Mouse (Mus musculus): Measurements from ENCODE around the gene Ddhd1. TPM values are rescaled to one million over a fixed set of nuclear protein-coding genes. Genes with fewer than 3 reads are reported as not detected.

Ddhd1 gene
- polyA plus RNA-seq, 1 experiment from 2014 or later = 6.7 TPM

GRCm38 (mm10) chr14:45644202-45644601 lies 13.7 kb downstream of the Ddhd1 start:
- Histone ChIP-seq H3K9me3 (no peaks in the 10 kb centered on the region), H3K9ac (0 out of 2 replicates have a peak overlapping the region, but pooled peaks have one; percentile 54), H3K4me1 (peaks cover 69% of the 10 kb centered on the region), H3K4me3 (no peak overlapping the region), H3K4me2 (peak overlapping the region; percentile 53), H3K36me3 (no peaks in the 10 kb centered on the region), H3K27me3 (replicated peaks) (no peaks in the 10 kb centered on the region), H3K27ac (replicated peaks) (no peak overlapping the region)
- ATAC-seq (ENCODE audit: extremely low read depth, insufficient number of reproducible peaks, low FRiP score, low TSS enrichment) = no peak
- 57% methylated on average over 7 of the region's 7 CpGs for WGBS

- H3K4me3 ChIP-seq = no peak overlapping the region
- no peaks in the 10 kb centered on the region for H3K9me3 ChIP-seq
- H3K27ac ChIP-seq (replicated peaks) = no peak overlapping the region
- ATAC-seq (ENCODE audit: extremely low read depth, insufficient number of reproducible peaks, low FRiP score, low TSS enrichment) = no peak
- WGBS = 45% methylated on average over 3 of the region's 3 CpGs
- H3K4me2 ChIP-seq = peak overlapping the region; percentile 53
- H3K36me3 ChIP-seq = no peaks in the 10 kb centered on the region
- no peak overlapping the region for H3K9ac ChIP-seq
- peaks cover 65% of the 10 kb centered on the region for H3K4me1 ChIP-seq
- H3K27me3 ChIP-seq (replicated peaks) = no peaks in the 10 kb centered on the region
These were observed 14.5 kb downstream of the Ddhd1 start for GRCm38 (mm10) chr14:45643461-45643860.

DNA sequence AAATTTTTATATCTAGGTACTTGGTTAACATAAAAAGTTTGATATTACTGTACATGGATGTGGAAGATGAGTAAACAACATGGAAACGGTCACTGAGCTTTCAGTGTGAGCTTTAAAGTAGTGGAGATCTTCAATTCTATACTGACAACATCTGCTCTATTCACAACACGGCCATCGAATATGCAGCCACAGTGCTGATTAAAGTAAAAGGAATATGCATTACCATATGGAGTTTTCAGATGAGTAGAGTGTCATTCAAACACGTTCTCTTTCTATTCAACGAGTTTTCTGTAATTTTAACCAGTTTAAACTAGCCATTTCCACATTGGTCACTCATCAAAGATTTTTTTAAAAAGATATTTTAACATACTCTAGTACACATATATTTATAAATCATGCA lies 15.1 kb downstream of the Ddhd1 start:
- H3K4me3 ChIP-seq = no peak overlapping the region
- H3K27ac ChIP-seq (replicated peaks) = no peak overlapping the region
- H3K36me3 ChIP-seq = no peaks in the 10 kb centered on the region
- 89% methylated on average over 5 of the region's 5 CpGs for WGBS
- ATAC-seq (ENCODE audit: extremely low read depth, insufficient number of reproducible peaks, low FRiP score, low TSS enrichment) = no peak
- H3K9ac ChIP-seq = no peak overlapping the region
- no peaks in the 10 kb centered on the region for H3K9me3 ChIP-seq
- H3K4me1 ChIP-seq = peaks cover 65% of the 10 kb centered on the region
- no peaks in the 10 kb centered on the region for H3K27me3 ChIP-seq (replicated peaks)
- H3K4me2 ChIP-seq = no peak overlapping the region

DNA sequence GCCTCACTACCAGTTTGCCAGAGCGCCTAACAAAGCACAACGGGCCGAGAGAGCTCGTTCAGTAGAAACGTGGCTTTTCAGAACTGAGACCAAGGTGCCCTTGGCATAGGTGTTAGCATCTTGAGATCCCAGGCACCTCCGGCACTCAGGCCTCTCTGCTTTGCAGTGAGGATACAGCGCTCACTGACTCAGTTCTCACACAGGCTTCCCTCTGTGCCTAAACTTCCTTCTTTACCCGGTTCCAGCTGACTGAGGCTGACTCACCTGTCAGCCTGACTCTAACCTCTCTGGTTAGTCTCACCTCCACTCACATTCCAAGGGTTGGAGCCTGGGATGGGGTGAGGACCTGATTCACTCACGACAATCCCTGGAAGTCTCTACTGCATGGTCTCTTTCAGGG lies 15.7 kb downstream of the Ddhd1 start:
- 58% methylated on average over 9 of the region's 9 CpGs for WGBS
- Histone ChIP-seq H3K9me3 (no peaks in the 10 kb centered on the region), H3K9ac (no peak overlapping the region), H3K4me1 (peaks cover 65% of the 10 kb centered on the region), H3K27ac (replicated peaks) (no peak overlapping the region), H3K36me3 (no peaks in the 10 kb centered on the region), H3K27me3 (replicated peaks) (no peaks in the 10 kb centered on the region), H3K4me2 (no peak overlapping the region), H3K4me3 (no peak overlapping the region)
- ATAC-seq (ENCODE audit: extremely low read depth, insufficient number of reproducible peaks, low FRiP score, low TSS enrichment) = no peak

DNA sequence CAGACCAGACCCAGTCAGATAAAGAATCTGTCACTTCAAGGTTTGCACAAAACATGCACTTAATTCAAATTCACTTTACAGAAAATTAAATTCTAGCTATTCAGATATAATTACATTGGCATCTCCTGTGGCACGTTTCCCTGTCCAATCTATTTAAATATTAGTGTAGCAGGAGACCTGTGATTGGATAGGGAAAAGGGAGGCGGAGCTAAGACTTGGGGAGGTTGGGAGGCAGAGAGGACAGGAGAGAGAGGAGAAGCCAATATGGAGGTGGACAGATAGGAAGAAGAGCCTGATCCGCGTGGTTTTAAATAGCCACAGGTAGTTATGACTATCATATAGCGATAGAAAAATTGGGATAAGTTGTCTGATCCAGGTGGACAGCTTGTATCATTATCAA lies 19.2 kb downstream of the Ddhd1 start:
- 70% methylated on average over 5 of the region's 5 CpGs for WGBS
- no peak for ATAC-seq (ENCODE audit: extremely low read depth, insufficient number of reproducible peaks, low FRiP score, low TSS enrichment)
- H3K4me3 ChIP-seq = no peak overlapping the region

DNA sequence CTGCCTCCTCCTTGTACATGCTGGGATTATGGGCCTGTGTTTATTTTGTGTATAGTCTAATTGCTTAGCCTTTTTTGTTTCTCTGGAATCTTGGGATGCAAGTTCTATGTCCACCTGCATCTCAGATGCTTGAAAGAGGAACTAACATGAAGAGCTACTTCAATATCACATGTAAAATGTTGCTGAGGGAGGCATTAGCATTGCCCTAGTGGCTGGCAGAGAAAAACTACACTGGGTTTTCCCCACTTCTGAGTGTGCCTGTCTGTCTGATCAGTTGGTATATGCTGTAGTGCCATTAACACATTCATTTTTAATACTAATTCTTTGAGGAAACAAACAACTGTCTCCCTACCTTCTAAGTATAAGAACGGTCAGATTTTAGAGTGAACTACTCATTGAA lies 22.4 kb downstream of the Ddhd1 start:
- Histone ChIP-seq H3K36me3 (no peaks in the 10 kb centered on the region), H3K4me2 (no peak overlapping the region), H3K9ac (no peak overlapping the region), H3K4me3 (no peak overlapping the region), H3K27ac (replicated peaks) (no peak overlapping the region), H3K27me3 (replicated peaks) (no peaks in the 10 kb centered on the region), H3K9me3 (no peaks in the 10 kb centered on the region), H3K4me1 (peaks cover 48% of the 10 kb centered on the region)
- 91% methylated on average over 1 of the region's 1 CpGs for WGBS
- ATAC-seq (ENCODE audit: extremely low read depth, insufficient number of reproducible peaks, low FRiP score, low TSS enrichment) = no peak

More for the DNA sequence above, 19.2 kb downstream of the Ddhd1 start:
- Histone ChIP-seq H3K9me3 (no peaks in the 10 kb centered on the region), H3K9ac (no peak overlapping the region), H3K4me2 (no peak overlapping the region), H3K4me1 (peaks cover 54% of the 10 kb centered on the region), H3K36me3 (no peaks in the 10 kb centered on the region), H3K27ac (replicated peaks) (no peak overlapping the region), H3K27me3 (replicated peaks) (no peaks in the 10 kb centered on the region)

GRCm38 (mm10) chr14:45632756-45633537 lies 25.0 kb downstream of the Ddhd1 start:
- H3K27me3 ChIP-seq (replicated peaks) = no peaks in the 10 kb centered on the region
- H3K27ac ChIP-seq (replicated peaks) = no peak overlapping the region
- no peaks in the 10 kb centered on the region for H3K9me3 ChIP-seq
- no peaks in the 10 kb centered on the region for H3K36me3 ChIP-seq
- WGBS = 84% methylated on average over 4 of the region's 4 CpGs
- no peak overlapping the region for H3K4me2 ChIP-seq
- H3K9ac ChIP-seq = no peak overlapping the region
- ATAC-seq (ENCODE audit: extremely low read depth, insufficient number of reproducible peaks, low FRiP score, low TSS enrichment) = no peak
- no peak overlapping the region for H3K4me3 ChIP-seq
- H3K4me1 ChIP-seq = peaks cover 44% of the 10 kb centered on the region

- peak overlapping the region; percentile 55 for H3K27ac ChIP-seq (replicated peaks)
- H3K4me2 ChIP-seq = no peak overlapping the region
- no peaks in the 10 kb centered on the region for H3K9me3 ChIP-seq
- H3K4me3 ChIP-seq = no peak overlapping the region
- H3K36me3 ChIP-seq = peaks cover 5% of the 10 kb centered on the region; the same call in 1 of the 2 replicates
- H3K9ac ChIP-seq = no peak overlapping the region
- H3K4me1 ChIP-seq = peaks cover 31% of the 10 kb centered on the region
- WGBS = 30% methylated on average over 5 of the region's 5 CpGs
- H3K27me3 ChIP-seq (replicated peaks) = no peaks in the 10 kb centered on the region
- no peak for ATAC-seq (ENCODE audit: extremely low read depth, insufficient number of reproducible peaks, low FRiP score, low TSS enrichment)
These were observed 27.4 kb downstream of the Ddhd1 start for GRCm38 (mm10) chr14:45630544-45630943.

GRCm38 (mm10) chr14:45629938-45630337 lies 28.0 kb downstream of the Ddhd1 start:
- H3K27ac ChIP-seq (replicated peaks) = peak overlapping the region; percentile 66
- H3K4me3 ChIP-seq = no peak overlapping the region
- H3K9ac ChIP-seq = no peak overlapping the region
- 20% methylated on average over 1 of the region's 1 CpGs for WGBS
- H3K4me1 ChIP-seq = peaks cover 31% of the 10 kb centered on the region
- peaks cover 7% of the 10 kb centered on the region; the same call in 1 of the 2 replicates for H3K36me3 ChIP-seq
- no peak for ATAC-seq (ENCODE audit: extremely low read depth, insufficient number of reproducible peaks, low FRiP score, low TSS enrichment)
- H3K27me3 ChIP-seq (replicated peaks) = no peaks in the 10 kb centered on the region
- no peaks in the 10 kb centered on the region for H3K9me3 ChIP-seq
- H3K4me2 ChIP-seq = peak overlapping the region; percentile 5; the same call in 1 of the 2 replicates

- ATAC-seq (ENCODE audit: extremely low read depth, insufficient number of reproducible peaks, low FRiP score, low TSS enrichment) = no peak
- H3K36me3 ChIP-seq = peaks cover 46% of the 10 kb centered on the region
- H3K4me3 ChIP-seq = no peak overlapping the region
- H3K4me1 ChIP-seq = peaks cover 52% of the 10 kb centered on the region
- no peak overlapping the region for H3K4me2 ChIP-seq
- no peaks in the 10 kb centered on the region for H3K9me3 ChIP-seq
- H3K27me3 ChIP-seq (replicated peaks) = no peaks in the 10 kb centered on the region
- H3K9ac ChIP-seq = no peak overlapping the region
- WGBS = 58% methylated on average over 6 of the region's 6 CpGs
- peak overlapping the region; percentile 56 for H3K27ac ChIP-seq (replicated peaks)
These were observed 39.6 kb downstream of the Ddhd1 start for GRCm38 (mm10) chr14:45618351-45618750.

GRCm38 (mm10) chr14:45616526-45616925 lies 41.4 kb downstream of the Ddhd1 start:
- H3K9me3 ChIP-seq = no peaks in the 10 kb centered on the region
- 92% methylated on average over 5 of the region's 5 CpGs for WGBS
- no peak overlapping the region for H3K27ac ChIP-seq (replicated peaks)
- H3K4me2 ChIP-seq = no peak overlapping the region
- H3K4me1 ChIP-seq = peaks cover 53% of the 10 kb centered on the region
- H3K4me3 ChIP-seq = no peak overlapping the region
- H3K27me3 ChIP-seq (replicated peaks) = no peaks in the 10 kb centered on the region
- peaks cover 63% of the 10 kb centered on the region for H3K36me3 ChIP-seq
- ATAC-seq (ENCODE audit: extremely low read depth, insufficient number of reproducible peaks, low FRiP score, low TSS enrichment) = no peak
- H3K9ac ChIP-seq = no peak overlapping the region

DNA sequence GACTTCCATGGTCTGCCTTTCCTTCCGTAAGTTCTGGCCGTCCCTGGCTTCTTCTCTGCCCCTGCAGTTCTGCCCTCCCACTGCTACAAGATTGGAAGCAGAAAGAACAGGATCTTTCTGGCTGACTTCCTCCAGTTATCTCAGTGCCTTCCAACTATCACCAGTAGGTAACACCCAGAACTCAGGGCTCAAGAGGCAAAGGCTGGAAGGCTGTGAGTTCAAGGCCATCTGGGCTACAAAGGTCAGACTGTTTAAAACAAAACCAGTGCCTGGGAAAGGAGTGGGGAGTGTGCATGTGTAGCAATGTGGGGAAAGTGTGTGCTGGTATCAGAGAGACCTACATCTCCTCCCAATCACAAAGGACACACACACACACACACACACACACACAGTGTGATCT lies 42.2 kb downstream of the Ddhd1 start:
- Histone ChIP-seq H3K4me1 (peaks cover 53% of the 10 kb centered on the region), H3K9ac (no peak overlapping the region), H3K4me3 (no peak overlapping the region), H3K36me3 (peaks cover 65% of the 10 kb centered on the region), H3K9me3 (no peaks in the 10 kb centered on the region), H3K27me3 (replicated peaks) (no peaks in the 10 kb centered on the region), H3K4me2 (0 out of 2 replicates have a peak overlapping the region, but pooled peaks have one; percentile 11), H3K27ac (replicated peaks) (peak overlapping the region; percentile 86)
- ATAC-seq (ENCODE audit: extremely low read depth, insufficient number of reproducible peaks, low FRiP score, low TSS enrichment) = no peak
- whole genome bisulfite sequencing = 55% methylated on average over 2 of the region's 2 CpGs
